Mouse (Mus musculus) monocyte, adult 5-6 weeks (primary cell): Measurements from ENCODE around the gene Tas2r134. TPM values are rescaled to one million over a fixed set of nuclear protein-coding genes. Genes with fewer than 3 reads are reported as not detected.

Source experiments
- ATAC-seq: fragments of 153-309, 156-312 bp; replicated peaks from 2 replicates; pipeline ENCODE4 v1.8.0; 2017; ENCODE audit warnings: mild to moderate bottlenecking; ENCODE audit not compliant: low TSS enrichment, insufficient number of reproducible peaks, severe bottlenecking, poor library complexity, low FRiP score
- total RNA-seq: library from RNA; stranded (forward); fragments of 200-1000, 200-491, 200-594 nt; gene quantifications from 3 replicates; pipeline ENCODE4 v1.2.3, GENCODE M21; 2017

The Tas2r134 gene
- not detected in 3 replicates for total RNA-seq

- ATAC-seq: no peak
Measured at GRCm38 (mm10) chr2:51627211-51627610, at the start of gene Tas2r134. TSS of gene Tas2r134 (plus strand) at chr2:51627511.

GRCm38 (mm10) chr2:51579767-51580166 lies 47.5 kb upstream of the Tas2r134 start:
- ATAC-seq: no peak

- ATAC-seq: no peak
Measured at GRCm38 (mm10) chr2:51584050-51585046, 43.0 kb upstream of the Tas2r134 start.

- ATAC-seq: no peak
Measured at GRCm38 (mm10) chr2:51588336-51588735, 39.0 kb upstream of the Tas2r134 start.

GRCm38 (mm10) chr2:51588895-51589294 lies 38.4 kb upstream of the Tas2r134 start:
- no peak for ATAC-seq

- ATAC-seq: no peak
Measured at GRCm38 (mm10) chr2:51589627-51590026, 37.7 kb upstream of the Tas2r134 start.

DNA sequence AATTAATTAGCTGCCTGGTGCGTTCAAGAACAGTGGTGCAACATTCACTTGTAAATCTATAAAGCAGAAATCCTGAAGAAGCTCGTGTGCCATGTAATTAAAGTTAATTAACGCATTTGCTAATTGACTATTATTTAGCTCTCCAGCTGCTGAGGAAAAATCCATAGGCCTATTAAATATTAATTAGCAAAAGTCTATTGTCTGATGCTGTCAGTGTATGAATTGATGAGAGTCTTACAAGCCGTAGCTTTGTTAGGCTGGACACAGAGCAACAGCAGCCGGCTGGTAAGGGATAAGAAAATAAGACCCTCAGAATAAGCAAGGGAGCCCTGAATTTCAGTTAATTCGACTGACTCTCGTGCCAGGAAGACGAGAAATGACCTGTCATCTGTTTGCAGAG lies 37.0 kb upstream of the Tas2r134 start:
- no peak for ATAC-seq

GRCm38 (mm10) chr2:51592157-51592556 lies 35.2 kb upstream of the Tas2r134 start:
- ATAC-seq: no peak

DNA sequence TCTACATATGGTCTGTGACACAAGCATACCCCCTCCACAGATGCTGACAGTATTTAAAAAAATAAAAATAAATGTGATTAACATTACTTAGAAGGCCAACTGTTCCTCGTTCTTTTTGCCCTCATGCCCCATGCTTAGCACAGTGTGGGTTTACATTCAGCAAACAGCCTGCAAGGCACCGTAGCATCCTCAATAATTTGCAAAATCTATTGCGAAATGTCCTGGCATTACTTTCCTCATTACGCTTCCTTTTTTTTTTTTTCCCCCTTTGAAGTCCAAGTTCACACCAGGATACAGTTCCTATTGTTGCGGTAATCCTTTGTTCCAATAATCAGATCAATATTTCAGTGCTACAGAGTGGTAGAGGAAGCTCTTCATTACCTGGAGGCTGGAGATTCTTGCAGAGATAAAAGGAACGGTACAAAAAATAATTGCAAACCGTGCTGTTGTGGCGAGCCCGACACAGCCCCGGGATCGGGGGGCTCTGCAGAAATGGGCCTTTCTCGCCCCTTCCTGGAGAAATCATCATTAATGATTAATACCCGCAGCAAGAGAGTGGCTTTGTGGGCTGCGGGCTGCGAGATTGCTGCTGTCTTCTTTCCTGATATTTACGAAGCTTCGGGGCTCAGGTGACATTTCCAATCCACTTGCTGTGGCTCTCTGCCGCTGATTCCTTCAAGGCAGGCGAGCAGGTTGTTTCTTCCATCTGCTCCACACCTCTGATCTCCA lies 27.7 kb upstream of the Tas2r134 start:
- ATAC-seq: no peak

- ATAC-seq: no peak
Measured at GRCm38 (mm10) chr2:51600202-51600487, 27.2 kb upstream of the Tas2r134 start.

GRCm38 (mm10) chr2:51600873-51601272 lies 26.4 kb upstream of the Tas2r134 start:
- no peak for ATAC-seq

DNA sequence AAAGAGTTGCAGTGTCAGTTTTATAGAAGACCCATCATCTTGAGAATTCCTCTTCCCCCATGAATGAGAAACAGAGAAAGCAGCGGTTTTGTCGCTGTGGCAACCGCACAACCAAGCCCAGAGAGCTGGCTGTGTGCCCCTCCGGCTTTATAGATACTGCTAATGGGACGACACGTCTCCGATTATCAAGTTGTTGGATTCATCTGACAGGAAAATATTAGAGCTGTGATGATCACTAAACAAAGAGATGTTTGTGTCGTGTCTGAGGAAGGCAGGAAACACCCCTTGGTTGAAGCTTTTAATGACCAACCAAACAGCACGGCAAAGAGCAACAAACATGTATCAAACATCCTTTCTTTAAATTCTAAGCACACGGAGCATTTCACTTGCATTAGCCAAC lies 17.0 kb upstream of the Tas2r134 start:
- no peak for ATAC-seq

- no peak for ATAC-seq
Measured at GRCm38 (mm10) chr2:51610897-51611296, 16.4 kb upstream of the Tas2r134 start.

DNA sequence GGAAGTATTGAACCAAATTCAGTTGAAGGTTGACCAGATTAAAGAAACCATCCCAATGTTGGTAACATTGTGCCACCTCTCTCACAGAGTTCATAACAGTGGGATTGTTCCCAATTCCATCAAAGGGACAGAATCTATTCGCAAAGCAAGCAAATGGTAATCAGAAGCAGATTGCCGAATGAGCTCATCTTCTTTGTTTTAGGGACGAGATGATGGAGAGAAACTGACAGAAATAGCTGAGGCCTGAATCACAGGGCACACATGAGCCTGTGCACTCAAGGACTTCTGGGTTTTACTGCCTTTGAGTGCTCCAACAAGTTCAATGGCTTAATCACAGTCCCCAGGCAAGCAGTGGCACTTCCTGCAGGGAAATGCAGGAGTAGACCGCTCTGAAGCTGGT lies 13.6 kb upstream of the Tas2r134 start:
- ATAC-seq: no peak

GRCm38 (mm10) chr2:51621931-51622330 lies 5.4 kb upstream of the Tas2r134 start:
- ATAC-seq: no peak

DNA sequence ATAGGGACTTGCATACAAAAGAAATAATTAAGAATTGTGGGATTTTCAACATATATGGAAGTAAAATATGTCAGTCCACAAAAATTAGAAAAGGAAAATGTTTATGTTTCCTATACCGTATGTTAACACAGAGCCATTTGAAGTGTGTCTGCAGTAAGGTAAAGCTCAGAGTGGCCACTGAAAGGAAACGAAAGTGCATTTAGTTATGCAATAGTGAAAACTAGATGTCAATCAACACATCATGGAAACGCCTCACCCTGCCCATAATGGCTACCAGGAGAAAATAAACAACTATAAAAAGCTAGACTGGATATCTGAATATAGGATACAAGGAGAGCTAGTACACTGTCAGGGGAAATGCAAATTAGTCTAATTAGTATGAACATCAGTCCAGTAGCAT lies 1.3 kb upstream of the Tas2r134 start:
- ATAC-seq: no peak

GRCm38 (mm10) chr2:51631428-51631827 lies 4.1 kb downstream of the Tas2r134 start:
- no peak for ATAC-seq

GRCm38 (mm10) chr2:51637681-51638080 lies 10.4 kb downstream of the Tas2r134 start:
- no peak for ATAC-seq

- ATAC-seq: no peak
Measured at GRCm38 (mm10) chr2:51641635-51642034, 14.3 kb downstream of the Tas2r134 start.
